Mouse (Mus musculus): ENCODE measurements around the gene Ppp1r27.

GRCm38 (mm10) chr11:120525959-120526358 lies 25.0 kb downstream of the Ppp1r27 start:
- no peak for TF ChIP-seq CTCF (IDR thresholded peaks at IDR 0.05; ENCODE audit: insufficient read depth, low read length)
- TF ChIP-seq POLR2A (IDR thresholded peaks at IDR 0.05; ENCODE audit: borderline replicate concordance, extremely low read depth, low read depth, low read length): no peak

All from lung, adult 2 months (tissue).